In the genomic region with DNA sequence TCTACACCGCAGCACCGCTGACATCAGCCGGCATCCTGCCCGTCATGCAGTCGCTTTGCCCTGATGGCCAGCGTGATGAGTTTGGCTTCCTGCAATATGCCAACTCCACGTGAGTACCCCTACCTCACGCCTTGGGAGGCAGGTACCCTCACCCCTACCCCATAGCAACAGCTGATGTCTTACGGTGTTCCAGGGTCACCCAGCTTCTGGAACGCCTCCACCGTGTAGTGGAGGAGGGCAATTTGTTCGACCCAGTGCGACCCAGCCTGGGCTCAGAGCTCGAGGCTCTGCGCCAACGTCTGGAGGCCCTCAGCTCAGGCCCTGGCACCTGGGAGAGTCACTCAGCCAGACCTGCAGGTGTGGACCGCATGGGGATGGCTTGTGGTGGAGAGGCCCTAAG, we compare ENCODE assay signal across 19 mouse cellular contexts. TPM values are rescaled to one million over a fixed set of nuclear protein-coding genes. Genes with fewer than 3 reads are reported as not detected.
"Had no signal": no experiment of that assay in that cellular context is flagged by ENCODE, and none has a peak within 500 bp of the region (broad histone marks: within the 10 kb centered on the region; RNA-seq: fewer than 3 reads in every experiment).

No protein-coding gene starts in this region.

- ATAC-seq: lung, postnatal 0 days; midbrain, embryonic 13.5 days; midbrain, embryonic 15.5 days had no signal

- H3K9me3 ChIP-seq: lung, embryonic 15.5 days; midbrain, embryonic 13.5 days; midbrain, embryonic 15.5 days; neural tube, embryonic 12.5 days; stomach, embryonic 15.5 days had no signal

- H3K4me3 ChIP-seq: lung, embryonic 15.5 days; midbrain, embryonic 13.5 days; midbrain, embryonic 15.5 days; neural tube, embryonic 12.5 days; stomach, embryonic 15.5 days had no signal

- H3K27me3 ChIP-seq: midbrain, embryonic 13.5 days; midbrain, embryonic 15.5 days; stomach, embryonic 15.5 days had no signal

- H3K27ac ChIP-seq: lung, embryonic 15.5 days; macrophage; midbrain, embryonic 13.5 days; midbrain, embryonic 15.5 days; neural tube, embryonic 12.5 days; stomach, embryonic 15.5 days; stomach, postnatal 0 days had no signal

- DNase-seq: lung, adult 2 months; lung, postnatal 14 days; lung, postnatal 36 days; right cerebral cortex, postnatal 14 days; thymus, adult 2 months; thymus, postnatal 25 days; thymus, postnatal 4 days had no signal

- H3K36me3 ChIP-seq: lung, embryonic 15.5 days had no signal

RNA-seq across cellular contexts. Expression of a gene that starts 10.0 kb away (rescaled TPM):
- polyA plus RNA-seq: midbrain, embryonic 11.5 days; midbrain, embryonic 13.5 days; stomach, postnatal 0 days had no signal

RNA-seq across cellular contexts. Expression of a gene that starts 23.5 kb away (rescaled TPM):
- total RNA-seq: megakaryocyte progenitor cell, adult 5-6 weeks; monocyte, adult 5-6 weeks; neutrophil, adult 5-6 weeks had no signal
- polyA plus RNA-seq: macrophage had no signal

RNA-seq across cellular contexts. Expression of a gene that starts 34.0 kb away (rescaled TPM):
- total RNA-seq: monocyte, adult 5-6 weeks; neutrophil, adult 5-6 weeks had no signal
